Mouse (Mus musculus) thymus, postnatal 14 days (tissue): ENCODE measurements around the gene Rufy2.

Source experiments
- DNase-seq: peaks from one replicate; pipeline ENCODE4 v3.0.0; 2021

Rufy2 gene

DNA sequence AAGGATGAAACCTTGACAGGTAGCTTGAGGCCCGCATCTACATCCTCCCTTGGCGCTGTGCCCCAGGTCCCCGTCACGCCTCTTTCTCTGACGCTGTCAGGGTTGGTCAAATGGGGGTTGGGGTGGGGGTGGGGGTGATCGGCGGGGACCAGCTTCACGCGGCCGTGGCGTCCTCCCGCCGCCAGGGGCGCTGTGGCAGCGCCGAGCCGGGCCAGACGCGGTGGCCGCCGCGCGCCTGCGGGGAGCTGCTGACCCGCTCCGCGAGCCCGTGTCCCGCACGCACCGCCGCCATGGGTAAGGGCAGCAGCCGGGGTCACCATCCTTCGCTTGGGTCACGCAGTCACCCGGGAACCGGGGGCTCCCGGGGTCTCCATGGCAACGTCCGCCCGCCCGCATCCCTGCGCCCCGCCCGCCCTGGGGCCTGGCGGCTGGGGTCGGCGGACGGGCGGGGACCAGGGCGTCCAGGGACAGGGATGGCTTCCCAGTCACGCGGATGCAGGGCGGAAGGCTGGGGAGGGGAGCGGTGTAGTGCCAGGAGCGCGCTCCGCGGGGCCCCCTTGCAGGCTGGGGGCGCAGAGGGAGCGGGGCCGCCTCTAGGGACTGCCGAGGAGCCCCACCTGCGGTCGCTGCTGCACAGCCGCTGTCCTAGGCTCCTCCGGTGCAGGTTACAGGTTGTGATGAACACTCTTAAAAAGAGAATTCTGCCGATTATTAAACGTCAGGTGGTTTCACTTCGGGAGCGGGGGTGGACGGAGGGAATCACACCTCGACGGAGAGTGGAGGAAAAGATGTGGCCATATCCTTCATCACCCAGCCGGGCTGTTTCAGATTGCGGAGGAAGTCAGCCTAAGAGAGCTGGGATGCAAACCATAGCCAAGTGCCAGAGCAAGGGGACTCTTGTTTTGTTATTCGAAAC, at the start of gene Rufy2:
Gene Rufy2, plus strand, starts transcription at position 185 of the 916 bp plus-strand sequence.
- DNase-seq, result peak; percentile 88

DNA sequence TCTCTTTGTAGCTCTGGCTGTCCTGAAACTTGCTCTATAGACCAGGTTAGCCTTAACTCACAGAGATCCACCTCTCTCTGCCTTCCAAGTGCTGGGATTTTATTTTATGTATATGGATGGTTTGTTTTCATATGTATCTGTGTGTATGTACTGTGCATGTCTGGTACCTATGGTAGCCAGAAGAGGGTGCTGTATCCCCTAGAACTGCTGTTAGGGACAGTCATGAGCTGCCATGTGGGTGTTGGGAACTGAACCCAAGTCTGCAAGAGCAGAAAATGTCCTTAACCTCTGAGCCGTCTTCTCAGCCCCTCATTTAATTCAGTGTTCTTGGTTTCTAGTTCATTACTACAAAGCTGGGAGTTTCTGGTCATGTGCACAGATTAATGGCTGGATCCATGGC, 47.6 kb upstream of the Rufy2 start:
- no peak for DNase-seq

DNA sequence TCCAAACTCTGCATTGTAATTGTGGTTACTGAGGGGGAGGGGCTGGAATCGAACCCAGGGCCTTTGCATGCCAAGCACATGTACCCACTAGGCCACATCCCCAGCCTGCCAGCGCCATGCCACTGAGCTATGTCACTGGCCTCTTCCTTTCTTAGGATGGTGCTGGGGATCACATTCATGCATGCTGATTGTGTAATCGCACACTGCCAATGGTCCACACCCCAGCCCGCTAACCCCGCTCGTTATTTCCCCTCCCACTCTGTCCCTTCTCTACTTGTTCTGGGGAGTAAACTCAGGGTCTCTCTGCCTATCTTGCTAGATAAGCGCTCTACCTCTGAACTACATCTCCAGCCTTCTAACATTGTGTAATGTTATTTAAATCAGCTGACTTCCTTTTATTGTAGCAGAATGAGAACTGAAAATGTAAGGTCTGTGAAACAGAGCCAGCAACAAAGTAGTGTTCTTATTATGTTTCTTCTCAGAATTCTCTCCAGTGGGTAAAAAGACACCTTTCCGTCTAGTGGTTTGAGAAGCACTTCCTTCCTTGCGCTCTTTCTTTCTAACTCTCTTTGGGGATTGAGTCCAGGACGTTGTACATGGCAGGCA, 34.9 kb upstream of the Rufy2 start:
- no peak for DNase-seq

DNA sequence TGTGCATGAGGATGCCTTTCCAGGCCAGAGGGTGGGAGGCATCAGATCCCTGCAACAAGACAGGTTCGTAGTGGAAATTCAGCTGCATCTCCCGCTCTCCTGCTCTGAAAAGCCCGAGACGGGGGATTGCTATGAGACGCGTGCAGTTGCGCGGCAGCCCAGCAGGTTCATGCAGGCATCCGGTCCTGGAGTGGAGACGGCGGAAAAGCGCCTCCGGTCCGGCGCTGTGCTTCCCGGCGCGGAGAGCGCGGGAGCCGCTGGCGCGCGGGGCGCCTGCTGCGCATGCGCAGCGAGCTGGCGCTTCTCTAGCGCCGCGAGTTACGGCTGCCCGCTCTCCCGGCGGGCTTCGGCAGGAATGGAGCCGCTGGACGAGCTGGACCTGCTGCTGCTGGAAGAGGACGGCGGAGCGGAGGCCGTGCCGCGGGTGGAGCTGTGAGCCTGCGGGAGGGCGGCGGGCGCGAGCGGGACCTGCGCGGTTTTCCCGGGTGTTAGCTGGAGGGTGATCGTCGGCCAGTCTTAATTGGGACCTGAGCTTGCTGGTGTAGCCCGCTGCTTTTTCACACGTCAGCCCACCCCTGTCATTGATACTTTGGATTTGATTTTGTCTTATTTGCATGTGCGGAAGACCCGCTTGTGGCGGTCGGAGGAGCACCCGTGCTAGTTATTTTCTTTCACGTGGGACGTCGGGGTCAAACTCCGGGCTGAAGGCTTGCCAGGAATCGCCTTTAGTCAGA, 33.1 kb upstream of the Rufy2 start, which contains the start of gene Dna2:
Gene Dna2, plus strand, starts transcription at position 289 of the 734 bp plus-strand sequence.
- peak; percentile 78 for DNase-seq

DNA sequence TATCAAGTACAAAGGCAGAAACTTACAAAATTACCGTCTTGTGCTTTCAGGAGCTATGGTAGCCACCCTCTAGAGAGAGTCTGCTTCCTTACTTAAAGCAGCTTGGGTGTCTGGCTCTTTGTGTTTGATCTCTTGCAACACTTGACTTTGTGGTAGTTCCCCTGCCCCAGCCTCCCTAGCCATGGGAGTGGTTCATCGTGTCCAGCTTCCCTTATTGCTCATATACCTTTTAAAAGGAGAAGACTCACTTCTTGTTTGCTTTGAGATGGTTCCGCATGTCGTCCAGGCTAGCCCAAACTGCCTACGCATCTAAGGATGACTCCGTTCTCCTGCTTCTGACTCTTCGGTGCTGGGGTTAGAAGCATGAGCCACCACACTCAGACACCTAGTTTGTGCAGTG, 31.5 kb upstream of the Rufy2 start:
- DNase-seq, result no peak

DNA sequence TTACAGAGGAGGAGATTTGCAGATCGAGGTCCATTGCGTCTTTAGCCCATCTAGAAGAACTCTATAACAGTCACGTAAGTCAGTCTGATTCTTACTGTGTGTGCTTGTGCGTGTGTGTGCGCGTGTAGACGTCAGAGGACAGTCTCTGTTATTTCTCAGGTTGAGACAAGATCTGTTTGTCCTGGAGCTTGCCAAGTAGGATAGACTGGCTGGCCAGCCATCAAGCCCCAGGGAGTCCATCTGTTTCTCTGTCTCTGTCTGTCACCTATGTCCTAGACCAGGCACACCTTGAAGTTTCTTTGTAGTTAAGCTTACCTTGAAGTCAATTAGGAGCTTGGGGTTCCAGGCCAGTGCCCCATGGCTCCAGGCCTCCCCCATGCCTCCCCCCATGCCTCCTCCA, 16.1 kb upstream of the Rufy2 start:
- DNase-seq, result no peak

DNA sequence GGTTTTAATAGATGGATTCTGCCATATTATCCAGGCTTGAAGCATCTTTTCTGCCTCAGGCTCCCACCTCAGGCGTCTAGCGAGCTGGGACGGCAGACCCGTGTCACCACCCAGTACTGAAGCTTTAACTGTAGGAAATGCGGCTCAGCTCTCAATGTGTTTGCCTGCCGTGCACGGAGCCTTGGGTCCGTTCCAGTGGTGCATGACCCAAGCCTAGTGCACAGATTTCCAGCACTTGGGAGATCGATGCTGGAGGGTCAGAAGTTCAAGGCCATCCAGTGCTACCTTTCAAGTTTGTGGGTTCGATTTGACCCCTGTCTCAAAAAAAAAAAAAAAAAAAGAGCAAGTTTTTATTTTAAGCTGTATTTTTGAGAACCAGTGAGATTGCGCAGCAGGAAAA, 14.2 kb upstream of the Rufy2 start:
- DNase-seq, result no peak

DNA sequence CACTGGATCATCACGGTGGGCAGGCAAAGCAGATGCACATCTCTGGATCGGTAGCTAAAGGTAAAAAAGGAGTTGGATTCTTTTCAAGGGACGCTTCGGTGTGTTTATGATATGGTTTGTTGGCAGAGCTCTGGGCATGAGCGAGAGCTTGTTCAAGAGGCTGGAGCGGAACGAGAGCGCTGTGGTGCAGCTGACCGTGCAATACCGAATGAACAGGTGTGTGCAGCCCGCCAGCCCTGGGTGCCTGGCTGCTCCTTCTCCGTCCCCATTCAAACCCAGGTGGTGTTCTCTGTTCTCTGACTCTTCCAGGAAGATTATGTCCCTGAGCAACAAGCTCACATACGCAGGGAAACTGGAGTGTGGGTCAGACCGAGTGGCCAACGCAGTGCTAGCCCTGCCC, 13.7 kb upstream of the Rufy2 start:
- DNase-seq, result no peak

DNA sequence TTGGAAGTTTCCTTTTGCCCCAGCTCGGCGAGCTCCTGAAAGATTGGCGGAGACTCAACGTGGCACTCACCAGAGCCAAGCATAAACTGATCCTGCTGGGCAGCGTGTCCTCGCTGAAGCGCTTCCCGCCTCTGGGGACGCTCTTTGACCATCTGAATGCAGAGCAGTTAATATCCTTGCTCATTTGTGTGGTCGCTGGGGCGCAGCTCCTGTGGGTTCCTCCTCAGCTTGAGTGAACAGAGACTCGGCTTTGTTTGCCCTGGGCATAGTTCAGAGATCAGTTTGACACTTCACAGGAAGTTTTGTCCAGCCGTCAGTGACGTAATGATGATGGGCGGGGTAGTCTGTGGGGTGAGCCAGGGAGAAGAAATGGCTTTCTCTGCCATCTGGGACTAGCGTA, 8.2 kb upstream of the Rufy2 start:
- DNase-seq, result no peak

DNA sequence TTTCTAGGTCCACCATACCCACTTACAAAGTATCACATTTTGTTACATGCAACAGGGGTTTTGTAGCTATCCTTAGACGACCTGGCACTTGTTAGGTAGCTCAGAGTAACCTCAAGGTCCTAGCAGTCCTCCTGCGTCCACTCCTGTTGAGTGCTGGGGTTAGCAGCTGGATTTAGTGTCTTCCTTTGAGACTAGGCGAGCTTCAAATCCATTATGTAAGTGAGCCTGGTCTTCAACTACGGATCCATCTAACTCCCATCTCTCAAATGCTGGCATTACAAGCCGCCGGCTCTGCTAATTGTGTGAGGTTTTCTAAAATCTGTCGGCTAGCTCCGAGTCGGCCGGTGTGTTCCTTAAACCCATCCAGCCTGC, 370 bp upstream of the Rufy2 start:
- DNase-seq, result no peak

DNA sequence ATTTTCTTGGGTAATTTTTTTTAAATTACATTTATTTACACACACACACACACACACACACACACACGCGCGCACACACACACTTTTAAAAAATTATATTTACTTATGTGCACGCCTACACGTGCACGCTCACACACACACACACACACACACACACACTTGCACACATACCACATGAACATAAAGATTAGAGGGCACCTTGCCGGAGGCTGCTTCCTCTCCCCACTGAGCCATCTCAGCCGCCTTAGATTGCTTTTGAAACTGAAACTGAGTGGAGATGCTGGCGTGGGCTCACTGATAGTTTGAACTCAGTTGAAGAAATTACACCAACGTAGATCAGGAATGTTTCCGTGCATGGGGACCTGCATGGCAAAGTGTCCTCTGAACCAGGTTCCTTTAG, 4.0 kb downstream of the Rufy2 start:
- DNase-seq, result peak; percentile 57

DNA sequence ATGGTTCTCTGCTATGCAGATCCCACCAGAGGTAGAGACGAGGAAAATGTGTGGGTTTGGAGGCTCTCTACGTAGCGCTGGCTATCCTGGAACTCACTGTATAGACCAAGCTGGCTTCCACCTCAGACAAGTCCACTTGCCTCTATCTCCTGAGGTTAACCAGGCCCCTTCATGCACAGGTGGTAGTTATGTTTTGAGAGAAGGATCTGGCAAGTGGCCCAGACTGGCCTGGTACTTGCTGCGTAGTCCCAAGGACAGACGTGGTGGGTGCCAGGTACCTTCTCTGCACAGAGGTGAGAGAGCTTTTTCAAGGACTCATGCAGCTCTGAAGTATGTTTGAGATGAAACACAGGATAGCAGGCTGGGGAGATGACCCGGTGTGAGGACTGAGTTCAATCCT, 4.5 kb downstream of the Rufy2 start:
- no peak for DNase-seq

DNA sequence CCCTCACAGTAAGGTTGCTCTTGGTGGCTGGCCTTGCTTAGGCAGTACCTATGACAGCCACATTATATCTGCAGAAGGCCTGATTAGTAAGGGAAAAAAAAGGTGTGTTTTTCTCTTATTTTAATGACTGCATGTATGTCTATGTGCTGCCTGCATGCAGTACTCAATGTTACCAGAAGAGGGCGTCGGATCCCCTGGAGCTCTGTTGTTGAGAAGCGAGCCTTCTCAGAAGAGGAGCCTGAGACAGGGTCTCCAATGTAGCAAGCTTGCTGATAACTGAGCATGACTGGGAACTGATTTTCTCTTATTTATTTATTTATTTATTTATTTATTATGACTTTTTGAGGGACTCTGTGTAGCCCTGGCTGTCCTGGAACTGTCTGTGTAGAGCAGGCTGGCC, 7.3 kb downstream of the Rufy2 start:
- peak; percentile 39 for DNase-seq

DNA sequence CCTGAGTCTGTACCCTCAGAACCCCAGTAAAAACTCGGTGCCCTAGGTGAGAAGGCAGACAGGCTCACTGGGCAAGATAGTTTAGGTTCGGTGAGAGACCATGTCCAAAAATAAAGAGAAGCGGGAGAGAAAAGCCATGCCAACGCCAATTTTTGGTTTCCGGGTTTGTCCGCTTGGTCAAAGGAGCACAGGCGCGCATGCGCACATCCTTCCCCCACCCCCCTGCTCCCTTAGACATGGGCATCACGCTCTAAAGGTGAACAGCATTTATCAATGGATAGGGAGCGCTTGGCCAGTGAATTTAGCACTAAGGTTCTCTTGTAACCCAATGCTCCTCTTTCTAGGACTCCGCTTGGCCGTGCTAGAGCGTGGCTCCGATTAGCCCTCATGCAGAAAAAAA, 10.6 kb downstream of the Rufy2 start:
- DNase-seq, result no peak

DNA sequence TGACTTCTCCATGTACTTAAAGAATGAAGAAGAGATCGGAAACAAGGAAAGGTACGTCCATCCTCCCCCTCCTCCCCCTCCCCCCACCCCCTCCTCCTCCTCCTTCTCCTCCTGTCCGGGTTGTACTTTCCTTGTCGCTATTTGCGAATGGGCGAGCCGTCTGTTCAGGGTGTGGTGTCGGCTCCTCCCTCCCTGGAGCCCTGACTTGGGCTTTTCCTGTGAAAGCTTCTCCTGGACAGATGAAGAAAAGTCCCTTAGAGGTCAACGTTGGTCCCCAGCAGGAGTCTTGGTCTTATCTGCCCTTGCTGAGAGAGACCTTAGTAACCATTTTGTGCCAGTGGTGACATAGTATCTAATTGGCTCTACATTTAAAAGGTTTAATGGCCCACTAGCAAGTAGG, 14.0 kb downstream of the Rufy2 start:
- DNase-seq, result no peak

DNA sequence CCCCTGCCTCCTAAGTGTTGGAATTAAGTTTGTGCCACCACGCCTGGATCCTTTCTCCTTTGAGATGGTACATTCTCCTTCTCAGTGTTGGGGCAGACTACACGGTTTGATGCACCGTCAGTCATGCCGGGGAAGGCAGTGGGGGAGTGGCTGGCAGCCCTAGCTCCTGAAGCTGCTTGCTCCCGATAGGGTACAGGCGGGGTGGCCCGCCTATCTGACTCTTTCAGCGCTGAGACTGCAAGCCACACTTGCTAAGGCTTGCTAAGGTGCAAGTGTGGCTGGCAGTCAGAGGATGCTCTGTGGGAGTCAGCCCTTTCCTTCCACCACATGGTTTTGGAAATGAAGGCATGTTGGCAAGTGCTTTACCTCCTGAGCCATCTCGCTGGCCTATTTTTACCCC, 20.6 kb downstream of the Rufy2 start:
- DNase-seq, result no peak

DNA sequence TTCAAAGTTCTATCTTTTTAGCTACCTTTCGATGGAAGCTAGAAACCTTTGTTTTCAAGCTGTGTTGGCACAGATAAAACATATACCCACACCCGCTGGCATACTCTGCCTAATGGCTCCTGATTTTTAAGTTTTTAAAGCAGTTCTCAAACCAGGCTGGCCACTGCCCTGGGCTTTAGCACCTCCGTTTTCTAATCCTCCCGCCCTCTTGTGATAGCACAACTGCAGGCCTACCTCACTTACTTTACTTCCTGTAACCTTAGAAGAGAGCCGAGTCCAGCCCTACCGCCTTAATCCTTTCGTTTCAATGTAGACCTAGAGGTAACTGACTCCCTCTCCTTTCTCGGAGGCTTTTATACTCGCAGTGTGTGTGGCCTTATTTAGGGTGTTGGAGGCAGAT, 23.2 kb downstream of the Rufy2 start:
- no peak for DNase-seq

DNA sequence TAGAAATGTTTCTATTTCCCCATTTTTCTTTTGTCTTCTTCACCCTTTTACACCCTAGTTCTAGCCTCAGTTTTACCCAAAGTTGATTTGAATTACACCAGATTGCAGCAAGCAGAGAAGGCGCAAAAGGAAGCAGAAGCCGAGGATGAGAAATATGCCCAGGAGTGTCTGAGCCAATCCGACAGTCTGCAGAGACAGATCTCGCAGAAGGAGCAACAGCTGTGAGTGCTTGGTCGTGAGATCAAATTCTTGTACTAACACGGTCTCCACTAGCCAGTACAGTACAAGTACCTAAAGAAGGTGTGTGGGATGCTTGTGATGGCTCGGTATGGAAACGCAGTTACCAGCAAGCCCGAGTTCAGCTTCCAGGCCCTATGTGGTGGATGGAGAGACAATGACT, 24.5 kb downstream of the Rufy2 start:
- DNase-seq, result no peak

DNA sequence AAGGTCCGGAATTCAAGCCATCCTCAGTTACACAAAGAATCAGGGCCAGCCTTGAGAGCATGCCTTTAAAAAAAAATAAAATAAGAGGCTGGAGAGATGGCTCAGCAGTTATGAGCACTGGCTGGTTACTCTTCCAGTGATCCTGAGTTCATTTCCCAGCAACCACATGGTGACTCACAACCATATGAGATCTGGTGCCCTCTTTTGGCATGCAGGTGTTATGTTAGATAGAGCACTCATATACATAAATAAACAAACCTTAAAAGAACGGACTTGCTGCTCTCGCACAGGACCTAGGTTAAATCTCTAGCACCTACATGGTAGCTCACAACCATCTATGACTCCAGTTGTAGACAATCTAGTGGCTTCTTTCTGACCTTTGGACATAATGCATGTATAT, 28.2 kb downstream of the Rufy2 start:
- DNase-seq, result no peak

DNA sequence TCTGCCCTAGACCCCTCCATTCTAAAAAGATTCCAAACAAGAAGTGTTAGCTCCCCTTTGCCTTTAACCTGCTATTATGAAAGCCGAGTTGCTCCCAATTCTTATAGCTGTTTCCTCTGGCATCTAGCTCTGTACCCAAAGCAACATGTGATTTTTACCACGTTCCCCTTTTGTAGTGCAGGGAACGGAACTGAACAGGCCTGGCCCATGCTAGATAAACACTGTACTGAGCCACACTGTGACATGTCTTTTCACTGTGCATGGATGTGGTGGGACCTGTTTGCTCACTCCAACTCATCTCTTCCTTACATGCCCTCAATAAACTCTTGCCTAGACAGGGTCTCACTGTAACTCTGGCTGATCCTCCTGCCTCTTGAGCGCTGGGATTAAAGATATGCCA, 30.2 kb downstream of the Rufy2 start:
- DNase-seq, result no peak

DNA sequence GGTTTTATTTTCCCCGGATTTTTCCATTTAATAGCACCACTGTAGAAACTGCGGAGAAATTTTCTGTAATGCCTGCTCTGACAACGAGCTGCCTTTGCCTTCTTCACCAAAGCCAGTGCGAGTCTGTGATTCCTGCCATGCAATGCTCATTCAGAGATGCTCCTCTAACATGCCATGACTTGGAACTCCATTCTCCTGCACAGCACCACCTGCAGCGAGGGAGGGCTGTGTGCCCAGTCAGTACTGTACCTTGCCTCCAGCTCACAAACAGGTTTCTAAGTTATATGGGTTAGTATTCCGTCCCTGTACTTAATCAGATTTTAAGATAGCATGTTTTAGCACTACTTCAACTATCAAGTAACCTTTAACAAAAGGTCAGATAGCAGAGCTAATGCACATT, 31.5 kb downstream of the Rufy2 start:
- DNase-seq, result no peak

DNA sequence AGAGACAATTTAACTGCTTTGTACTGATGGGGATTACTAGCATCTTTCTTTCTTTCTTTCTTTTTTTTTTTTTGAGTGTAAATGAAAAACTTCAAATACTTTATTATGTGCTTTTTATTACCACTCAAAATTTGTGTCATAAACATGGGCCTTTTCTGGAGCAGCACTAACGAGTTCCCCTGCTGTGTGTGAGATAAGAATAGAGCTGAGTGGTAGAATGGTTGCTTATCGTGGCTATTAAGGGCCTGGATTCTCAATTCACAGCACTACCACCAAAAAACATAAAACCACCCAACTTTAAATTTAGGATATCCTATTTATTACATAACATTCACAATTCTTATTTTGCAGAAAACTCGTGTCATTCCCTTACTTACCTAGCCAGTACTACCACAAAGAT, 33.5 kb downstream of the Rufy2 start:
- DNase-seq, result no peak

DNA sequence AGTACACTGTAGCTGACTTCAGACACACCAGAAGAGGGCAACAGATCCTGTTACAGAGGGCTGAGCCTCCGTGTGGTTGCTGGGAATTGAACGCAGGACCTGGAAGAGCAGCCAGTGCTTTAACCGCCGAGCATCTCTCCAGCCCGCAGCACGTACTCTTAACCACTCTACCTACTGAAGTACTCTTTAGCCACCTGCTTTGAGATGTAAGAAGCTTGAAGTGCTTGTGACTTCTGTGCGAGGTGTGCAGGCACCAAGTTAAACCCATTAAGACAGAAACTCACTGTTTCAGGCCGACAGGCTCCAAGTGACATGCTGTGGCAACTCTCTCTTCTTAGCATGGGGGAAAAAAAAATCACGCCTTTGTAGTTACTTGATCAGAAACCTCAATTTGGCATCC, 34.1 kb downstream of the Rufy2 start:
- no peak for DNase-seq

DNA sequence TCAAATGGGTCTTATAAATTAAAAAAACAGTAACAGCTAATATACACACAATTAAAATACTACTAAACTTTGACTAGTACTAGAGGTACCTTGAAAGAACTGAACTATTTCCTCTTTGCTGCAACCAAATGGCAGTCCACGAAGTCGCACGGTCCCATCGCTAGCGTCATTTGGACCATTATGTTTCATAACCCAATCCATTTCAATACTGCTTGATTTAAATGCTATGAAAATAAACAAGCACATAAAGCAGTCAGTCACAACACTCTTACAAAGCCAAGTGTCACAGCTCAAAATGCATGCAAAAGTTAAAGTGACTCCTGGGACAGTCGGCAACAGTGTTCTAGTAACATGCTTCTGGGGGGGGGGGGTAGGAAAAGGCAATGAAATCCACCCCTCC, 39.3 kb downstream of the Rufy2 start:
- DNase-seq, result no peak
